Comparison of ENCODE assay signal across 1 mouse cellular context in genomic region chr19:5097521-5098362, GRCm38 (mm10).
A peak's percentile ranks its signal among the peaks of the same experiment; 100 is the strongest.
TF ChIP-seq lines count a peak whose summit lies in the region.

No protein-coding gene starts in this region.

TF ChIP-seq in MEL, 35 proteins besides CTCF, POLR2A, EP300 and RAD21:
- no peak for TF ChIP-seq USF2 (IDR thresholded peaks at IDR 0.05; ENCODE audit: borderline replicate concordance in 1 of 2, insufficient read depth in 1 of 2, low read depth in 1 of 2, low read length in 2 of 2)
- TF ChIP-seq MAZ (IDR thresholded peaks at IDR 0.05; ENCODE audit: low read depth, low read length), result 0 out of 2 replicates have a peak, but pooled peaks have one; percentile 27
TF ChIP-seq in MEL: peak in this region for 1.
